Mouse (Mus musculus): ENCODE data around the gene Serpina1b. TPM values are rescaled to one million over a fixed set of nuclear protein-coding genes. Genes with fewer than 3 reads are reported as not detected.
"Not testable (repeated sequence)": the region's sequence is repeated elsewhere in the genome, so short reads cannot be mapped to it uniquely, and the experiment has no call there.

The Serpina1b gene
- total RNA-seq, 2 experiments from 2014 or later = 2.0 to 25.0 TPM

GRCm38 (mm10) chr12:103705547-103705946 is 124.6 kb downstream of the Serpina1b start:
- DNase-seq (ENCODE audit: low spot score in 2 of 2) = no peak

GRCm38 (mm10) chr12:103700144-103700750 is 129.9 kb downstream of the Serpina1b start:
- DNase-seq (ENCODE audit: low spot score in 2 of 2) = no peak

GRCm38 (mm10) chr12:103695429-103695828 is 134.7 kb downstream of the Serpina1b start, which contains the start of gene Serpina1f:
Serpina1f (minus strand) TSS chr12:103695529.
- no peak for DNase-seq (ENCODE audit: low spot score in 2 of 2)

- no peak for DNase-seq (ENCODE audit: low spot score in 2 of 2)
Measured at GRCm38 (mm10) chr12:103688221-103688814, 141.9 kb downstream of the Serpina1b start.

- no peak for DNase-seq (ENCODE audit: low spot score in 2 of 2)
Measured at GRCm38 (mm10) chr12:103687021-103687420, 143.2 kb downstream of the Serpina1b start.

- DNase-seq (ENCODE audit: low spot score in 2 of 2) = no peak
Measured at GRCm38 (mm10) chr12:103686050-103686449, 144.1 kb downstream of the Serpina1b start.

GRCm38 (mm10) chr12:103685386-103685785 is 144.8 kb downstream of the Serpina1b start:
- DNase-seq (ENCODE audit: low spot score in 2 of 2) = no peak

GRCm38 (mm10) chr12:103683775-103684174 is 146.4 kb downstream of the Serpina1b start:
- no peak for DNase-seq (ENCODE audit: low spot score in 2 of 2)

- DNase-seq (ENCODE audit: low spot score in 2 of 2) = no peak
Measured at GRCm38 (mm10) chr12:103681739-103682138, 148.4 kb downstream of the Serpina1b start.

- DNase-seq (ENCODE audit: low spot score in 2 of 2) = no peak
Measured at GRCm38 (mm10) chr12:103681169-103681568, 149.0 kb downstream of the Serpina1b start.

GRCm38 (mm10) chr12:103679853-103680252 is 150.3 kb downstream of the Serpina1b start:
- not testable (repeated sequence) for DNase-seq (ENCODE audit: low spot score in 2 of 2)

Other genes with a start within 250 kb of the Serpina1b start
- under 1 TPM in 1 of 2 experiments, not detected in 1; 0.54 TPM for gene Serpina10, start 198.9 kb downstream of the Serpina1b start, total RNA-seq (2021)
- gene Serpina6, start 173.2 kb downstream of the Serpina1b start, total RNA-seq (2021) = not detected
- gene Serpina16, start 154.2 kb downstream of the Serpina1b start, total RNA-seq (2021) = not detected
- not detected for gene Serpina1f, start 134.8 kb downstream of the Serpina1b start, total RNA-seq (2021)
- 10 to 100 TPM in 1 of 2 experiments, 1 to 10 TPM in 1; 1.1 to 11.4 TPM for gene Serpina1d, start 56.8 kb downstream of the Serpina1b start, total RNA-seq (2021)
- 1 to 10 TPM in 1 of 2 experiments, under 1 TPM in 1; 0.93 to 9.3 TPM for gene Serpina1a, start 33.2 kb upstream of the Serpina1b start, total RNA-seq (2021)
- 1 to 10 TPM; 1.1 to 7.3 TPM for gene Serpina1c, start 74.5 kb upstream of the Serpina1b start, total RNA-seq (2021)
- gene Serpina1e, start 128.6 kb upstream of the Serpina1b start, total RNA-seq (2021) = 10 to 100 TPM in 1 of 2 experiments, under 1 TPM in 1; 0.76 to 12.7 TPM
- gene Serpina11, start 159.6 kb upstream of the Serpina1b start, total RNA-seq (2021) = under 1 TPM in 1 of 2 experiments, not detected in 1; 0.70 TPM
- not detected for gene Serpina9, start 183.4 kb upstream of the Serpina1b start, total RNA-seq (2021)
- gene Serpina12, start 214.1 kb upstream of the Serpina1b start, total RNA-seq (2021) = not detected

Data from gastrocnemius, postnatal 4 days (tissue).